Mouse (Mus musculus) midbrain, embryonic 16.5 days (tissue): ENCODE data around the gene Limk1. TPM values are rescaled to one million over a fixed set of nuclear protein-coding genes. Genes with fewer than 3 reads are reported as not detected.
"Not testable (repeated sequence)": the region's sequence is repeated elsewhere in the genome, so short reads cannot be mapped to it uniquely, and the experiment has no call there.

Source experiments
- ATAC-seq: fragments of 200-750 bp; cut with Nextera tagmentation; 2 replicates; pipeline ENCODE4 v1.8.0; 2017; ENCODE audit warnings: moderate TSS enrichment
- H3K27ac ChIP-seq: fragments of 300-500 bp; sonication (generic); 2 replicates; pipeline ENCODE4 v1.5.1; 2014; ENCODE audit warnings: mild to moderate bottlenecking, low read length, mixed read lengths
- H3K27me3 ChIP-seq: fragments of 300-500 bp; sonication (generic); 2 replicates; pipeline ENCODE4 v1.6.1; 2014; ENCODE audit warnings: low read depth, low read length, mixed read lengths; ENCODE audit not compliant: control insufficient read depth, insufficient read depth
- H3K36me3 ChIP-seq: fragments of 300-500 bp; sonication (generic); 2 replicates; pipeline ENCODE4 v1.6.1; 2014; ENCODE audit warnings: mild to moderate bottlenecking, low read length, moderate library complexity, mixed read lengths; ENCODE audit not compliant: control insufficient read depth, insufficient read depth
- H3K4me1 ChIP-seq: fragments of 300-500 bp; sonication (generic); 2 replicates; pipeline ENCODE4 v1.6.1; 2014; ENCODE audit warnings: mild to moderate bottlenecking, low read length, mixed read lengths; ENCODE audit not compliant: control insufficient read depth, insufficient read depth
- H3K4me2 ChIP-seq: fragments of 300-500 bp; sonication (generic); 2 replicates; pipeline ENCODE4 v1.6.1; 2014; ENCODE audit warnings: mild to moderate bottlenecking, low read length, mixed read lengths
- H3K4me3 ChIP-seq: fragments of 300-500 bp; sonication (generic); 2 replicates; pipeline ENCODE4 v1.5.1; 2014; ENCODE audit warnings: low read depth, mild to moderate bottlenecking, low read length, moderate library complexity, mixed read lengths
- H3K9ac ChIP-seq: fragments of 300-500 bp; sonication (generic); 2 replicates; pipeline ENCODE4 v1.6.1; 2014; ENCODE audit warnings: low read depth, low read length, mixed read lengths
- H3K9me3 ChIP-seq: fragments of 300-500 bp; sonication (generic); replicated peaks from 2 replicates; pipeline ENCODE4 v1.6.1; 2014; ENCODE audit warnings: mild to moderate bottlenecking, low read length, mixed read lengths; ENCODE audit not compliant: control insufficient read depth, poor library complexity, severe bottlenecking
- WGBS: fragments of 180-500 bp; shearing (Covaris S2); extraction: QIAGEN DNeasy Blood & Tissue Kit; methylation state at CpG from one replicate; pipeline ENCODE4 v1.1.7; 2014; 5-methylcytosine and 5-hydroxymethylcytosine counted together
- polyA plus RNA-seq: library from polyadenylated mRNA; unstranded; fragments of >200 nt; fragmentation: Nextera tagmentation; extraction: Ambion mirVana; gene quantifications from 2 replicates; pipeline ENCODE4 v1.2.1, GENCODE M21; 2015

The Limk1 gene
- polyA plus RNA-seq, 1 experiment from 2014 or later, result 17.8 TPM

GRCm38 (mm10) chr5:134672198-134672516 lies 16.2 kb downstream of the Limk1 start:
- no peak overlapping the region for H3K9ac ChIP-seq
- no peaks in the 10 kb centered on the region for H3K9me3 ChIP-seq
- no peaks in the 10 kb centered on the region for H3K27me3 ChIP-seq
- no peak overlapping the region for H3K4me3 ChIP-seq
- WGBS, result 52% methylated on average over 1 of the region's 1 CpGs
- peak overlapping the region; percentile 38; the same call in 1 of the 2 replicates for H3K27ac ChIP-seq
- no peak for ATAC-seq
- H3K36me3 ChIP-seq, result peaks cover 26% of the 10 kb centered on the region
- H3K4me2 ChIP-seq, result no peak overlapping the region
- H3K4me1 ChIP-seq, result peaks cover 17% of the 10 kb centered on the region

- no peaks in the 10 kb centered on the region for H3K9me3 ChIP-seq
- no peak overlapping the region for H3K4me2 ChIP-seq
- H3K4me3 ChIP-seq, result no peak overlapping the region
- no peaks in the 10 kb centered on the region for H3K27me3 ChIP-seq
- H3K9ac ChIP-seq, result no peak overlapping the region
- WGBS, result 52% methylated on average over 17 of the region's 17 CpGs
- H3K36me3 ChIP-seq, result peaks cover 26% of the 10 kb centered on the region
- no peak for ATAC-seq
- peaks cover 13% of the 10 kb centered on the region for H3K4me1 ChIP-seq
- H3K27ac ChIP-seq, result peak overlapping the region; percentile 38; the same call in 1 of the 2 replicates
These were observed 16.8 kb downstream of the Limk1 start for GRCm38 (mm10) chr5:134671335-134672197.

GRCm38 (mm10) chr5:134669001-134669708 lies 19.2 kb downstream of the Limk1 start:
- Histone ChIP-seq H3K4me3 (no peak overlapping the region), H3K4me2 (no peak overlapping the region), H3K4me1 (peaks cover 2% of the 10 kb centered on the region; the same call in 1 of the 2 replicates), H3K9me3 (no peaks in the 10 kb centered on the region), H3K36me3 (peaks cover 40% of the 10 kb centered on the region), H3K27me3 (no peaks in the 10 kb centered on the region), H3K27ac (no peak overlapping the region), H3K9ac (no peak overlapping the region)
- ATAC-seq, result no peak
- WGBS, result 84% methylated on average over 20 of the region's 20 CpGs

- 25% methylated on average over 8 of the region's 8 CpGs for WGBS
- H3K4me1 ChIP-seq, result peaks cover 2% of the 10 kb centered on the region; the same call in 1 of the 2 replicates
- no peak overlapping the region for H3K4me2 ChIP-seq
- no peak overlapping the region for H3K27ac ChIP-seq
- no peak overlapping the region for H3K4me3 ChIP-seq
- H3K9me3 ChIP-seq, result no peaks in the 10 kb centered on the region
- no peak for ATAC-seq
- H3K36me3 ChIP-seq, result peaks cover 45% of the 10 kb centered on the region
- no peak overlapping the region for H3K9ac ChIP-seq
- H3K27me3 ChIP-seq, result no peaks in the 10 kb centered on the region
These were observed 19.9 kb downstream of the Limk1 start for GRCm38 (mm10) chr5:134668495-134668894.

GRCm38 (mm10) chr5:134656708-134657107 lies 31.7 kb downstream of the Limk1 start:
- Histone ChIP-seq H3K4me2 (no peak overlapping the region), H3K9me3 (no peaks in the 10 kb centered on the region), H3K4me3 (no peak overlapping the region), H3K36me3 (peaks cover 21% of the 10 kb centered on the region), H3K4me1 (no peaks in the 10 kb centered on the region), H3K27me3 (no peaks in the 10 kb centered on the region), H3K27ac (no peak overlapping the region), H3K9ac (no peak overlapping the region)
- ATAC-seq, result no peak
- 75% methylated on average over 4 of the region's 4 CpGs for WGBS

GRCm38 (mm10) chr5:134652015-134652414 lies 36.4 kb downstream of the Limk1 start:
- no peak for ATAC-seq
- Histone ChIP-seq H3K4me2 (no peak overlapping the region), H3K27me3 (no peaks in the 10 kb centered on the region), H3K27ac (no peak overlapping the region), H3K36me3 (peaks cover 5% of the 10 kb centered on the region), H3K4me3 (no peak overlapping the region), H3K4me1 (no peaks in the 10 kb centered on the region), H3K9ac (no peak overlapping the region), H3K9me3 (no peaks in the 10 kb centered on the region)
- 60% methylated on average over 7 of the region's 7 CpGs for WGBS

GRCm38 (mm10) chr5:134650926-134651325 lies 37.5 kb downstream of the Limk1 start:
- WGBS, result 52% methylated on average over 4 of the region's 5 CpGs
- Histone ChIP-seq H3K4me2 (no peak overlapping the region), H3K36me3 (no peaks in the 10 kb centered on the region), H3K4me1 (no peaks in the 10 kb centered on the region), H3K9ac (no peak overlapping the region), H3K9me3 (no peaks in the 10 kb centered on the region), H3K27me3 (no peaks in the 10 kb centered on the region), H3K4me3 (no peak overlapping the region), H3K27ac (no peak overlapping the region)
- no peak for ATAC-seq

- H3K27ac ChIP-seq, ATAC-seq, H3K27me3 ChIP-seq, H3K36me3 ChIP-seq, H3K9ac ChIP-seq, H3K4me3 ChIP-seq, H3K4me2 ChIP-seq, H3K9me3 ChIP-seq, H3K4me1 ChIP-seq: not testable (repeated sequence)
- WGBS, result 73% methylated on average over 2 of the region's 4 CpGs
These were observed 39.4 kb downstream of the Limk1 start for GRCm38 (mm10) chr5:134648976-134649375.

GRCm38 (mm10) chr5:134647394-134647793 lies 41.0 kb downstream of the Limk1 start:
- H3K36me3 ChIP-seq, result no peaks in the 10 kb centered on the region
- no peaks in the 10 kb centered on the region for H3K27me3 ChIP-seq
- no peaks in the 10 kb centered on the region for H3K9me3 ChIP-seq
- no peak for ATAC-seq
- no peak overlapping the region for H3K27ac ChIP-seq
- H3K4me3 ChIP-seq, result no peak overlapping the region
- H3K4me2 ChIP-seq, result no peak overlapping the region
- H3K9ac ChIP-seq, result no peak overlapping the region
- no peaks in the 10 kb centered on the region for H3K4me1 ChIP-seq
- 80% methylated on average over 2 of the region's 2 CpGs for WGBS
